Mouse (Mus musculus): ENCODE measurements around the gene Aurkc. TPM values are rescaled to one million over a fixed set of nuclear protein-coding genes. Genes with fewer than 3 reads are reported as not detected.
"Not testable (repeated sequence)": the region's sequence is repeated elsewhere in the genome, so short reads cannot be mapped to it uniquely, and the experiment has no call there.

The Aurkc gene
- total RNA-seq (2021), result not detected

GRCm38 (mm10) chr7:6995251-6995650, at the start of gene Aurkc:
TSS of gene Aurkc (plus strand) at chr7:6995300.
- DNase-seq; intact Hi-C loops (cut with DNase I): not testable (repeated sequence)

GRCm38 (mm10) chr7:6948061-6948460, 47.0 kb upstream of the Aurkc start:
- intact Hi-C loops (cut with DNase I); DNase-seq: not testable (repeated sequence)

- intact Hi-C loops (cut with DNase I), result no loop called here
- no peak for DNase-seq
Observed at GRCm38 (mm10) chr7:6956576-6956975, 38.5 kb upstream of the Aurkc start.

GRCm38 (mm10) chr7:6958574-6958973, 36.5 kb upstream of the Aurkc start:
- intact Hi-C loops (cut with DNase I), result no loop called here
- no peak for DNase-seq

DNA sequence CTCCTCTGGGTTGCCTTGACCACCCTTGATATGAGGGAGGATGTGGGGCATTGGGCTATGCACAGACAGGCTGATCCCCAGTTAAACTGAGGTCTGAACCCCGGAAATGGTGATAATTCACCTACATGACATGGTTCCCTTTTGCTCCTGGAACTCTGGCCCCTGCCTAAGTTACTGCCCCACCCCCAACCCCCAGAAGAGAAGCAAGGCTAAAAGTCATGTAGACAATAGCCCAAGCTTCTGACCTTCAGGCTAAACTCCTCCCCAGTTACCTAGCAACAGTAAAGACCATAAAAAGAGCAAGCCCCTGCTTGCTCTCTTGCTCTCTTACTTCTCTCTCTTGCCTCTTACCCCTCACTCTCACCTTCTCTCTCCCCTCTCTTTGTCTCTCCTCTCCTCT, 21.5 kb upstream of the Aurkc start:
- no peak for DNase-seq
- intact Hi-C loops (cut with DNase I), result no loop called here

DNA sequence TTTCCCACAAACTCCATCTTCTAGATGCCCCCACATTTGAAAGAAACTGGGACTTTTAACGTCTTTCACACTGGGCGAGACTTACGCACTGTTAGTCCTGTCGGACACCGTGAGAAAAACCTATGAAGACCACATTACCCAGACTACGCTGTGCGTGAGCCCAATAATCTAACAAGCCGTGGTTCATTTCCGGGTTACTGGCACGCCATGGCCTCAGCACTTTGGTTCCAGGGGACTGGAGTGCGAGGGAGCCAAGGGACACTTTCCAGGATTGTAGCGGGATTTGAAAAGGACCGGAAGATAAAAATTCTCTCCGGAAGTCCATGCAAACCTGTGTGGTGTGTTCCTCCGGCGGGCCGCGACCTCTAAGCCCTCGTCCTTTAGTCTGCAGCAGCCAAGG, 18.2 kb upstream of the Aurkc start:
- intact Hi-C loops (cut with DNase I), result no loop called here
- DNase-seq, result no peak

- intact Hi-C loops (cut with DNase I); DNase-seq: not testable (repeated sequence)
Observed at GRCm38 (mm10) chr7:6998914-6999313, 3.8 kb downstream of the Aurkc start.

GRCm38 (mm10) chr7:7005441-7005840, 10.3 kb downstream of the Aurkc start:
- intact Hi-C loops (cut with DNase I); DNase-seq: not testable (repeated sequence)

DNA sequence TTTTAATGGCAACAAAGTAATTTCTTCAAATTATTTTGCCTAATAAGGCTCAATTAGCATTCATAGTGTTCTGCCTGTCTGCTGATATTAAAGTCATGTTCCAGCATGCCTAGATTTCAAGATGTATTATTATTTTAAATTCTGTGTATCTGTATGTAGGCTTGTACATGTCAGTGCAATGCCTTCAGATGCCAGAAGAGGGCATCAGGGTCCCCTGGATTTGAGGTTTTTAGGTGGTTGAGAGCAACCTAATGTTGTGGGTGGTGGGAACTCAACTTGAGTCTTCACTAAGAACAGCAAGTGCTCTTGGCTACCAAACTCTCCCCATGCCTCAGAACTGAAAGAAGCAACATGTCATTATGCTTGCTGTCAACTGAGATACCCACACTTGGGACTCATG, 32.3 kb downstream of the Aurkc start:
- intact Hi-C loops (cut with DNase I), result no loop called here
- no peak for DNase-seq

DNA sequence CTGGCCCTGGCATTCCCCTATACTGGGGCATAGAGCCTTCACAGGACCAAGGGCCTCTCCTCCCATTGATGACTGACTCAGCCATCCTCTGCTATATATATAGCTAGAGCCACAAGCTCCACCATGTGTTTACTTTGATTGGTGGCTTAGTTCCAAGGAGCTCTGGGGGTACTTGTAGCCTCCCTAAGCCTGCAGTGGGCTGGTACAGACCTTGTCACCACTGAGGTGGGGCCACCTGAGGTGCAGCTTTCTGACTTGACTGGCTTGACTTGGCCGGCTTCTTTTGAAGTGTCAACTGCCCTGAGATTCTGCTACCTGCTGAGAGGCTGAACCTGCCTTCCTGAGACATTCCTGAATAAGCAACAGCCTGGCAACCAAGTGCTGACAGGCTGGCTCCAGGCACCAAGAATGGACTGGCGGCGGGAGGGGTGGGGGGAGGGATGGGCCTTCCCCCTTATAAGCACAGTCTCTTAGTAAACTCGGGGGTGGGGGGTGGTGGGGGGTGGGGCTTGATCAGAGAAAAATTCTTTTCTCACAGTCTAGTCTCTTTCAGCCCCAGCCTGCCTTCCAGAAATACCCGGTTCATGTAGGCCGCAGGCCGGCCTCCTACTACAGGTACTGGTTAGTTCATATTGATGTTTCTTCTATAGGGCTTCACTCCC, 54.7 kb downstream of the Aurkc start:
- DNase-seq; intact Hi-C loops (cut with DNase I): not testable (repeated sequence)

Other genes starting within 250 kb of the Aurkc start
- gene Zfp954, start 126.2 kb downstream of the Aurkc start, total RNA-seq (2021), result 10 to 100 TPM; 12.3 to 14.3 TPM
- 1 to 10 TPM; 5.1 TPM for gene Zfp773, start 141.5 kb downstream of the Aurkc start, total RNA-seq (2021)
- gene Zfp418, start 176.0 kb downstream of the Aurkc start, total RNA-seq (2021), result 1 to 10 TPM; 6.4 to 6.5 TPM
- gene Zfp772, start 214.7 kb downstream of the Aurkc start, total RNA-seq (2021), result 1 to 10 TPM; 5.9 to 8.4 TPM